Mouse (Mus musculus): ENCODE data around the gene Pp2d1.

Pp2d1 gene

DNA sequence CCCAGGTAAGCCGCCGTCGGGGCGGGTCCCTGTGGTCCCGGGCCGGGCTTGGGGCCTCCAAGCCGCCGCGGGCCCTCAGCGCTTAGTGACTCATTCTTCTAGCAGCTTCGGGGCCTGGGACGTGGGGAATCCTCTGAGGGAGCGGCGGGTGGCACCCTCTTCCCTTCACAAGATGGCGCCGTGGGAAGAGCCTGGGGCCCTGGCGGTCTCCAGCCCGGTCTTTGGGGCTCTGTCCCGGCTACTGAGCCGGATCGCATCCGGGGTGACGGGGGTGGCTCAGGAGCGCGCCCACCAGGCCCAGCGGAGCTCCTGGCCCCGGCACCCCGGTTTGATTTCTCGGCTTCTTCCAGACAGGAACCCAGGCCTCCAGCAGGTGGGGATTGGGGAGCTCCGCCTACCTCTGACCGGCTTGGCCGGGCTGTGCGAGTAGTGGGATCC lies 59.6 kb downstream of the Pp2d1 start:
- peak; percentile 77 for DNase-seq (ENCODE audit: low read depth, low spot score)

DNA sequence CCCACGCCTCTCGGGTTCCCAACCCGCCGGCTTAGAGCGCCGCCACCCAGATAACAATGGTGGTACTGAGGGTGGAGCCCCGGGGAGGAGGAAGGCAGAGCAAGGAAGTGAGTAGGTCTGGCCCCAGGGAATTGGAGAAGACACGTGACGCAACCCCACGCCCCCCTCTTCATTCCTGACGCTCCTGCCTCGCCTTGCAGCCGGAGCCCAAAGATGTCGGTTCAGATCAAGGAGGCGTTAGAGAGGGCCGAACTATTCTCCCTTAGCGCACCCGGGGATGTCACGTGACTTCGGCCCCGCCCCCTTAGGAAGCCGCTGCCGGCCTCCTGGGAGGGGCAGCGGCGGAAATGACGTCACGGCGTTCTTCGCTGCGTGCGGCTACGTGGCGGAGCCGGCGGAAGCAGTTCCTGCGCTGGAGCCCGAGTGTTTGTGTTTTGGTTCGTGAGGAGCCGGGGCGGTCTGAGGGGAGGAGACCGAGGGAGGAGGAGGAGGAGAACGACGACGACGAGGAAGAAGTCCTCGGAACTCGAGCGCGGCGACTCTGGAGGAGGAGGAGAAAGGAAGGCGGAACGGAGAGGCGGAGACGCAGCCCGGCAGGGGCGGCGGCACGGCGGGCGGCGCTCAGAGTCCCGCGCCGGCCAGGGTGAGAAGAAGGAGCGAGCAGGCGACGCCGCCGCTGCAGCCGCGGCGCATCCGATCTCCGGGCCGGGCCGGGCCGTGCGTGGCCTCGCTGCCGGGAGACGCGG lies 60.2 kb downstream of the Pp2d1 start, which contains the start of gene Rab5a:
Rab5a (plus strand) TSS at position 377 of the 746 bp plus-strand sequence.
- DNase-seq (ENCODE audit: low read depth, low spot score) = peak; percentile 98

- no peak for DNase-seq (ENCODE audit: low read depth, low spot score)
Measured at GRCm38 (mm10) chr17:53478066-53478857, 61.0 kb downstream of the Pp2d1 start.

GRCm38 (mm10) chr17:53468697-53469096 lies 70.6 kb downstream of the Pp2d1 start:
- no peak for DNase-seq (ENCODE audit: low read depth, low spot score)

- DNase-seq (ENCODE audit: low read depth, low spot score) = peak; percentile 44
Measured at GRCm38 (mm10) chr17:53465569-53465968, 73.7 kb downstream of the Pp2d1 start.

- no peak for DNase-seq (ENCODE audit: low read depth, low spot score)
Measured at GRCm38 (mm10) chr17:53463496-53463840, 75.8 kb downstream of the Pp2d1 start.

DNA sequence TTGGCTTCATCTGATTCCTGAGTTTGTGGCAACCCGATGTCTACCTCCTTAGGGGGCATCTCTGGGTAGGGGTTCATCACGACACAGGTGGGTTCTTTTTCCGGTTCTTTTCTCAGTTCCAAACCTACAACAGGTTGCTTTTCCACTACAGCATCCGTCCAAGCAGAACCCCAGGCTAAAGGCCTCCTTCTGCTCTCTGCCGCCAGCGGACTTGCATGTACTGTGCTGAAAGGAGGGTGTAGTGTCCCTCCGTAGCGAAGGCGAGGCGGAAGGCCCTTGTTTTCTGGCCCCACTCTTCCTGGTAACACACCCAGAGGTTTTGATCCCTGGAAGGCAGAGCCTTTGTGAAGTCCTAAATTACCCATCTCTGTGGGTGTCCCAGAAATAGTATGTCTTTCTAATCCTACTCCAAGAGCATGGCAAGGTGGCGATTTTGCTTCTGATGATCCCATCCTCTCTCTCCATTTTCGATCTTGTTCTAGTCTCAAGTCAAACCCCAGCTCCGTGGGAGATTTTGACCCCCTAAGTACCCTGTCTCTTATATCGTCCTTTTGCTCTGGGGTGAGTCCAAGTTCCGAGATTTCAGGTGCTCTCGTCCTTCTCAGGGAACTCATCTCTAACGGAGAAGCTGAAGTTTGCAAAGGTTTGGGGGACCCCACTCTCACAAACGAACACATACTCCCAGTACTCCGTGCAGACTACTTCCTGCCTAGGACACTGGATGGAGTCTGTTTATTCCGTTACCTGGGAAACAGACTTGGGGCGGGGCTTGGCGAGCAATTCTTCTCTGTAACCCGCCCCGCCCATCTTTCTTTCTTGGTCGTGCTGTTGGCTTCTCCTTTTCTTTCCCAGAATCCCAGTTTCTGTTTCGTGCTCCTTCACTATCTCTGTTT lies 76.4 kb downstream of the Pp2d1 start, which contains the start of gene Efhb:
Efhb (minus strand) TSS at position 719 of the 893 bp plus-strand sequence.
- peak; percentile 35 for DNase-seq (ENCODE audit: low read depth, low spot score)

Data from A20 (cell line).